Mouse (Mus musculus) gastrocnemius, adult 18-20 months (tissue): ENCODE data around the gene Bmp2k. TPM values are rescaled to one million over a fixed set of nuclear protein-coding genes. Genes with fewer than 3 reads are reported as not detected.

ENCODE experiments used
- DNase-seq: peaks from one replicate; pipeline ENCODE4 v3.0.0; 2021; ENCODE audit warnings: low spot score
- total RNA-seq, 2 experiments: library from RNA; stranded (reverse); gene quantifications; 2 replicates each; pipeline ENCODE4 v1.2.3; 2021

Bmp2k gene
- total RNA-seq, 2 experiments from 2014 or later = 11.8 to 13.2 TPM

GRCm38 (mm10) chr5:97048905-97049304 is 51.4 kb downstream of the Bmp2k start:
- DNase-seq = no peak

DNA sequence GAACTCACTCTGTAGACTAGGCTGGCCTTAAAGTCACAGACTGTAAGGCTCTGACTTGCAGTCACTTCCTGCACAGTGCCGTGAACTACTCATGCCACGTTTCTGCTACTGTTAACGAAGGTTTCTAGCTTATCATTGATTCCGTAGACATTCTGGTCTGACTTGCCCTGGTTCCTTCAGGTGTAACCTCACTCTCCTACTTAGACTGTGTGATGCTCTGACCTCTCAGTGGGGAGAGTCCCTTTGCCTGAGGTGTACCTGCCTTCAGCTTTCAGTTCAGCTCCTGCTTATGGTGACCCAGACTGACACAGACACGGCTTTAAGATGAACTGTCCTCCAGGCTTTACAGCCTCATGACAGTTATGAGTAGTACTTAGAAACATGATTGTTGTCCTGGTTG is 56.7 kb downstream of the Bmp2k start:
- DNase-seq = no peak

DNA sequence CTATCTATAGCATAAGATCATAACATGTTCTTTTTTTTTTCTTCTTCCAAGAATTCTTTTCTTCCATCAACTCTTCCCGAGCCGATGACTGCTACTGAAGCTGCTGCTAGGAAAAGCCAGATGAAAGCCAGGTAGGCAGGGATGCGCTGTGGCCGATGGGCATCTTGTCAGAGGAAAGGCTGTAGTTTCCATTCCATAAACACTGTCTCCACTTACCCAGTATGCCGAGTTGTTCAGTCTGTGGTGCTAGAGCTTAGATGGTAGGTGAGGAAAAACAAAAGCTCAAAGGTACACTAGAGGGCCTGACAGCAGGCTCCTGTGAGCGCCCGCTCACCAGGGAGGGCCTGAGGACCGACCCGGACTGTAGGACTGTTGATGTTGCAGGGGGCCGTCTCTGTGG is 57.3 kb downstream of the Bmp2k start:
- DNase-seq = no peak

GRCm38 (mm10) chr5:97055511-97056068 is 58.1 kb downstream of the Bmp2k start:
- DNase-seq = peak; percentile 68

GRCm38 (mm10) chr5:97056359-97056758 is 58.9 kb downstream of the Bmp2k start:
- DNase-seq = no peak

- no peak for DNase-seq
Observed at GRCm38 (mm10) chr5:97056791-97057450, 59.4 kb downstream of the Bmp2k start.

- DNase-seq = no peak
Observed at GRCm38 (mm10) chr5:97060864-97061263, 63.4 kb downstream of the Bmp2k start.

GRCm38 (mm10) chr5:97062041-97062440 is 64.6 kb downstream of the Bmp2k start:
- DNase-seq = no peak

GRCm38 (mm10) chr5:97065746-97066145 is 68.3 kb downstream of the Bmp2k start:
- no peak for DNase-seq

GRCm38 (mm10) chr5:97075476-97076151 is 78.1 kb downstream of the Bmp2k start:
- DNase-seq = no peak

GRCm38 (mm10) chr5:97076167-97076566 is 78.7 kb downstream of the Bmp2k start:
- no peak for DNase-seq

- DNase-seq = no peak
Observed at GRCm38 (mm10) chr5:97077676-97078075, 80.2 kb downstream of the Bmp2k start.

DNA sequence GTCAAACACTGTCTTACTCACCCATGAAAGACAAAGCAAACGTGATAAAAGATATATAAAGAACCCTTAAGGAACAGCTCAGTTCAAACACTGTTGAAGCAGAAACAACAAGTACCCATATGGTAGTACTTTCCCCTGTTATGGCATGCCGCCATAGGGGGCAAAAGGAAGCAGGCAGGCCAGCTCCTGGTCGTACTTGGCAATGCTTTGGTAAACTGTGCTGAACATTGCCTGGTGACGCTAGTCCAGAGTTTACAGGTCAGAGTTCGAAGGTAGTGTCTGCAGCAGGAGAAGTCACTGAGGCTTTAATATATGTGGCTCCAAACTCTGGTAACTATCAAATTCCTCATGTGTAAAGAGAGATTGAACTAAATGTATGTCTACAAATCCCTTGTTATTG is 81.2 kb downstream of the Bmp2k start:
- no peak for DNase-seq

GRCm38 (mm10) chr5:97081481-97081880 is 84.0 kb downstream of the Bmp2k start:
- no peak for DNase-seq

- DNase-seq = no peak
Observed at GRCm38 (mm10) chr5:97083701-97084100, 86.2 kb downstream of the Bmp2k start.

GRCm38 (mm10) chr5:97084541-97084940 is 87.1 kb downstream of the Bmp2k start:
- DNase-seq = no peak

- no peak for DNase-seq
Observed at GRCm38 (mm10) chr5:97085071-97085470, 87.6 kb downstream of the Bmp2k start.

DNA sequence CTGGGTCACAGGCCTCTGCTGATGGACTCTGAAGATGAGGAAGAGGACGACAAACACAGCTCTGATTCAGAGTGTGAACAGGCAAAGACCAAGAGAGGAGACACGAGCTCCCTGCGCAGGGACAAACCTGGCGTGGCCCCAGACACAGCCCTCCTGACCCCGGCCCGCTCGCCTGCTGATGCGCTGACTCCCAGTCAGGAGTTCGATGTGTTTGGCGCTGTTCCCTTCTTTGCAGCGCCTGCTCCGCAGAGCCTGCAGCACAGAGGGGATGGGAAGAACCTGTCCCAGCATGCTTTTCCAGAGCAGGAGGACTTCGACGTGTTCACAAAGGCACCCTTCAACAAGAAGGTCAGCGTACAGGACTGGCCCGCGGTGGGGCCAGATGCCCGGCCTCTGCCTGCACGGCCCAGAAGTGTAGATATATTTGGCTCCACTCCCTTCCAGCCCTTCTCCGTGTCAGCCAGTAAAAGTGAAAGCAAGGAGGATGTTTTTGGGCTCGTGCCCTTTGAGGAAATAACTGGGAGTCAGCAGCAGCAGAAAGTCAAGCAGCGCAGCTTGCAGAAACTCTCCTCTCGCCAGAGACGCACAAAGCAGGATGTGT is 89.6 kb downstream of the Bmp2k start:
- DNase-seq = peak; percentile 15

- no peak for DNase-seq
Observed at GRCm38 (mm10) chr5:97087746-97088145, 90.3 kb downstream of the Bmp2k start.

GRCm38 (mm10) chr5:97088231-97088630 is 90.7 kb downstream of the Bmp2k start:
- DNase-seq = no peak

- DNase-seq = no peak
Observed at GRCm38 (mm10) chr5:97089426-97089825, 91.9 kb downstream of the Bmp2k start.

- DNase-seq = no peak
Observed at GRCm38 (mm10) chr5:97090034-97090784, 92.7 kb downstream of the Bmp2k start.
